Mouse (Mus musculus) intestine, embryonic 16.5 days (tissue): ENCODE measurements around the gene Jarid2. TPM values are rescaled to one million over a fixed set of nuclear protein-coding genes. Genes with fewer than 3 reads are reported as not detected.

Experiments
- ATAC-seq: fragments of 200-750 bp; cut with Nextera tagmentation; 2 replicates; pipeline ENCODE4 v1.8.0; 2017; ENCODE audit warnings: moderate TSS enrichment, moderate library complexity
- H3K27ac ChIP-seq: fragments of 300-500 bp; sonication (generic); 2 replicates; pipeline ENCODE4 v1.5.1; 2014; ENCODE audit warnings: mild to moderate bottlenecking, low read length
- H3K27me3 ChIP-seq: fragments of 300-500 bp; sonication (generic); replicated peaks from 2 replicates; pipeline ENCODE4 v1.6.1; 2014; ENCODE audit warnings: low read length, control low read depth, mixed read lengths; ENCODE audit not compliant: control insufficient read depth, insufficient read depth
- H3K36me3 ChIP-seq: fragments of 300-500 bp; sonication (generic); 2 replicates; pipeline ENCODE4 v1.6.1; 2014; ENCODE audit warnings: low read length, control low read depth; ENCODE audit not compliant: control insufficient read depth, insufficient read depth
- H3K4me1 ChIP-seq: fragments of 300-500 bp; sonication (generic); 2 replicates; pipeline ENCODE4 v1.6.1; 2014; ENCODE audit warnings: low read length, control low read depth, mixed read lengths; ENCODE audit not compliant: control insufficient read depth, insufficient read depth
- H3K4me2 ChIP-seq: fragments of 300-500 bp; sonication (generic); 2 replicates; pipeline ENCODE4 v1.6.1; 2014; ENCODE audit warnings: low read depth, low read length, control low read depth
- H3K4me3 ChIP-seq: fragments of 300-500 bp; sonication (generic); 2 replicates; pipeline ENCODE4 v1.5.1; 2014; ENCODE audit warnings: mild to moderate bottlenecking, low read length
- H3K9ac ChIP-seq: fragments of 300-500 bp; sonication (generic); 2 replicates; pipeline ENCODE4 v1.6.1; 2014; ENCODE audit warnings: low read depth, low read length
- H3K9me3 ChIP-seq: fragments of 300-500 bp; sonication (generic); 2 replicates; pipeline ENCODE4 v1.6.1; 2016; ENCODE audit warnings: low read length, control low read depth; ENCODE audit not compliant: control insufficient read depth
- WGBS: fragments of 180-500 bp; shearing (Covaris S2); extraction: QIAGEN DNeasy Blood & Tissue Kit; methylation state at CpG from one replicate; pipeline ENCODE4 v1.1.7; 2014; 5-methylcytosine and 5-hydroxymethylcytosine counted together
- polyA plus RNA-seq: library from polyadenylated mRNA; unstranded; fragments of >200 nt; fragmentation: Nextera tagmentation; extraction: Ambion mirVana; gene quantifications from 2 replicates; pipeline ENCODE4 v1.2.1, GENCODE M21; 2015

Jarid2 gene
- polyA plus RNA-seq, 1 experiment from 2014 or later, result 19.2 TPM

- no peak for ATAC-seq
- H3K27me3 ChIP-seq, result no peaks in the 10 kb centered on the region
- WGBS, result 63% methylated on average over 5 of the region's 5 CpGs
- no peak overlapping the region for H3K4me2 ChIP-seq
- no peak overlapping the region for H3K4me3 ChIP-seq
- no peaks in the 10 kb centered on the region for H3K4me1 ChIP-seq
- H3K9ac ChIP-seq, result no peak overlapping the region
- no peaks in the 10 kb centered on the region for H3K36me3 ChIP-seq
- H3K27ac ChIP-seq, result no peak overlapping the region
- no peaks in the 10 kb centered on the region for H3K9me3 ChIP-seq
Observed at GRCm38 (mm10) chr13:44770808-44771605, 41.7 kb downstream of the Jarid2 start.

- H3K36me3 ChIP-seq, result no peaks in the 10 kb centered on the region
- H3K4me2 ChIP-seq, result no peak overlapping the region
- H3K27me3 ChIP-seq, result no peaks in the 10 kb centered on the region
- H3K4me1 ChIP-seq, result no peaks in the 10 kb centered on the region
- no peaks in the 10 kb centered on the region for H3K9me3 ChIP-seq
- no peak for ATAC-seq
- no peak overlapping the region for H3K9ac ChIP-seq
- H3K27ac ChIP-seq, result no peak overlapping the region
- 91% methylated on average over 3 of the region's 3 CpGs for WGBS
- no peak overlapping the region for H3K4me3 ChIP-seq
Observed at GRCm38 (mm10) chr13:44772816-44773215, 43.5 kb downstream of the Jarid2 start.

- no peak overlapping the region for H3K27ac ChIP-seq
- ATAC-seq, result no peak
- H3K9me3 ChIP-seq, result no peaks in the 10 kb centered on the region
- H3K27me3 ChIP-seq, result no peaks in the 10 kb centered on the region
- no peak overlapping the region for H3K9ac ChIP-seq
- no peaks in the 10 kb centered on the region for H3K4me1 ChIP-seq
- WGBS, result 82% methylated on average over 4 of the region's 4 CpGs
- H3K4me2 ChIP-seq, result no peak overlapping the region
- no peaks in the 10 kb centered on the region for H3K36me3 ChIP-seq
- H3K4me3 ChIP-seq, result no peak overlapping the region
Observed at GRCm38 (mm10) chr13:44774351-44774750, 45.1 kb downstream of the Jarid2 start.

GRCm38 (mm10) chr13:44775396-44775795, 46.1 kb downstream of the Jarid2 start:
- no peak overlapping the region for H3K27ac ChIP-seq
- 83% methylated on average over 3 of the region's 3 CpGs for WGBS

GRCm38 (mm10) chr13:44780506-44780905, 51.2 kb downstream of the Jarid2 start:
- no peak overlapping the region for H3K4me3 ChIP-seq
- H3K27me3 ChIP-seq, result no peaks in the 10 kb centered on the region
- H3K36me3 ChIP-seq, result no peaks in the 10 kb centered on the region
- H3K27ac ChIP-seq, result no peak overlapping the region
- WGBS, result 80% methylated on average over 1 of the region's 1 CpGs
- no peak for ATAC-seq
- H3K9ac ChIP-seq, result no peak overlapping the region
- H3K4me2 ChIP-seq, result no peak overlapping the region
- H3K4me1 ChIP-seq, result no peaks in the 10 kb centered on the region
- H3K9me3 ChIP-seq, result no peaks in the 10 kb centered on the region

More at GRCm38 (mm10) chr13:44775396-44775795, 46.1 kb downstream of the Jarid2 start:
- no peak overlapping the region for H3K4me3 ChIP-seq
- H3K27me3 ChIP-seq, result no peaks in the 10 kb centered on the region
- no peak overlapping the region for H3K4me2 ChIP-seq
- no peaks in the 10 kb centered on the region for H3K9me3 ChIP-seq
- H3K4me1 ChIP-seq, result no peaks in the 10 kb centered on the region
- H3K36me3 ChIP-seq, result no peaks in the 10 kb centered on the region
- no peak overlapping the region for H3K9ac ChIP-seq
- no peak for ATAC-seq

GRCm38 (mm10) chr13:44781126-44781525, 51.9 kb downstream of the Jarid2 start:
- WGBS, result 92% methylated on average over 2 of the region's 2 CpGs
- Histone ChIP-seq H3K9me3 (no peaks in the 10 kb centered on the region), H3K4me2 (no peak overlapping the region), H3K27me3 (no peaks in the 10 kb centered on the region), H3K36me3 (no peaks in the 10 kb centered on the region), H3K4me1 (no peaks in the 10 kb centered on the region), H3K4me3 (no peak overlapping the region), H3K27ac (no peak overlapping the region), H3K9ac (no peak overlapping the region)
- ATAC-seq, result no peak

- Histone ChIP-seq H3K4me3 (no peak overlapping the region), H3K9ac (no peak overlapping the region), H3K27ac (no peak overlapping the region), H3K27me3 (no peaks in the 10 kb centered on the region), H3K36me3 (no peaks in the 10 kb centered on the region), H3K4me2 (no peak overlapping the region), H3K4me1 (no peaks in the 10 kb centered on the region), H3K9me3 (no peaks in the 10 kb centered on the region)
- no peak for ATAC-seq
- 89% methylated on average over 1 of the region's 1 CpGs for WGBS
Observed at GRCm38 (mm10) chr13:44784551-44784950, 55.3 kb downstream of the Jarid2 start.

GRCm38 (mm10) chr13:44786291-44786690, 57.0 kb downstream of the Jarid2 start:
- no peaks in the 10 kb centered on the region for H3K4me1 ChIP-seq
- no peak overlapping the region for H3K4me2 ChIP-seq
- WGBS, result 33% methylated on average over 4 of the region's 4 CpGs
- H3K27ac ChIP-seq, result no peak overlapping the region
- no peaks in the 10 kb centered on the region for H3K36me3 ChIP-seq
- no peak overlapping the region for H3K9ac ChIP-seq
- H3K27me3 ChIP-seq, result no peaks in the 10 kb centered on the region
- H3K4me3 ChIP-seq, result no peak overlapping the region
- ATAC-seq, result peak; percentile 42; the same call in 1 of the 2 replicates
- H3K9me3 ChIP-seq, result no peaks in the 10 kb centered on the region

- WGBS, result 85% methylated on average over 9 of the region's 9 CpGs
- no peak for ATAC-seq
Observed at GRCm38 (mm10) chr13:44788352-44789125, 59.3 kb downstream of the Jarid2 start.

More at GRCm38 (mm10) chr13:44788352-44789125, 59.3 kb downstream of the Jarid2 start:
- Histone ChIP-seq H3K4me3 (no peak overlapping the region), H3K9ac (no peak overlapping the region), H3K4me1 (0 out of 2 replicates have a peak, but pooled peaks cover 11% of the 10 kb centered on the region), H3K27me3 (no peaks in the 10 kb centered on the region), H3K4me2 (no peak overlapping the region), H3K36me3 (no peaks in the 10 kb centered on the region), H3K9me3 (no peaks in the 10 kb centered on the region), H3K27ac (no peak overlapping the region)
